Mouse (Mus musculus) forelimb bud, embryonic 11.5 days (tissue): ENCODE data around the gene Ccdc114.

Experiments
- DNase-seq: peaks from one replicate; pipeline ENCODE4 v3.0.0-alpha.2; 2012; ENCODE audit warnings: low read depth, low spot score

Gene Ccdc114

GRCm38 (mm10) chr7:45974512-45974911 lies 50.6 kb downstream of the Ccdc114 start:
- no peak for DNase-seq

- no peak for DNase-seq
These were observed 57.7 kb downstream of the Ccdc114 start for GRCm38 (mm10) chr7:45981612-45982011.

- no peak for DNase-seq
These were observed 63.0 kb downstream of the Ccdc114 start for GRCm38 (mm10) chr7:45986893-45987292.

GRCm38 (mm10) chr7:45988344-45988743 lies 64.5 kb downstream of the Ccdc114 start:
- no peak for DNase-seq

GRCm38 (mm10) chr7:45992470-45992869 lies 68.6 kb downstream of the Ccdc114 start:
- no peak for DNase-seq
